Mouse (Mus musculus): ENCODE measurements around the gene Fbxl18. TPM values are rescaled to one million over a fixed set of nuclear protein-coding genes. Genes with fewer than 3 reads are reported as not detected.
"Not testable (repeated sequence)": the region's sequence is repeated elsewhere in the genome, so short reads cannot be mapped to it uniquely, and the experiment has no call there.

Fbxl18 gene
- total RNA-seq, 2 experiments from 2014 or later: 9.4 to 12.7 TPM

DNA sequence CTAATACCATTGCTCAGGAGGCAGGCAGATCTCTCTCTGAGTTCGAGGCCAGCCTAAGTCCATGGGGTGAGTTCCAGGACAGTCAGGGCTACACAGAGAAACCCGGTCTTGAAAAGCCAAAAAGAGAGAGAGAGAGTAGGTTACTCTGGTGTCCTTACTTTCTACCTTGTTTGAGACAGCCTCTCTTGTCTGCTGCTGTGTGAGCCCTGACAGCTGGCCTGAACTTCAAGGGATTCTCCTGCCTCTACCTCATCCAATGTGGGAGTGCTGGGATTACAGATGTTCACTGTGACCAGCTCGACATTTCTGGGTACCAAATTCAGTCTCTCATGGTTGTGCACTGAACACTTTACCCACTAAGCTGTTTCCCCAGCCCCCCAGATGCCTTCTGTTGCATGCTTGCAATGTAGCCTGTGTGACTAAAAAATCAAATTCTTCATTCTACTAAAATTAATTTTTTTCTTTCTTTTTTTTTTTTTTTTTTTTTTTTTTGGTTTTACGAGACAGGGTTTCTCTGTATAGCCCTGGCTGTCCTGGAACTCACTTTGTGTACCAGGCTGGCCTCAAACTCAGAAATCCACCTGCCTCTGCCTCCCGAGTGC is 4.8 kb upstream of the Fbxl18 start:
- DNase-seq: no peak

DNA sequence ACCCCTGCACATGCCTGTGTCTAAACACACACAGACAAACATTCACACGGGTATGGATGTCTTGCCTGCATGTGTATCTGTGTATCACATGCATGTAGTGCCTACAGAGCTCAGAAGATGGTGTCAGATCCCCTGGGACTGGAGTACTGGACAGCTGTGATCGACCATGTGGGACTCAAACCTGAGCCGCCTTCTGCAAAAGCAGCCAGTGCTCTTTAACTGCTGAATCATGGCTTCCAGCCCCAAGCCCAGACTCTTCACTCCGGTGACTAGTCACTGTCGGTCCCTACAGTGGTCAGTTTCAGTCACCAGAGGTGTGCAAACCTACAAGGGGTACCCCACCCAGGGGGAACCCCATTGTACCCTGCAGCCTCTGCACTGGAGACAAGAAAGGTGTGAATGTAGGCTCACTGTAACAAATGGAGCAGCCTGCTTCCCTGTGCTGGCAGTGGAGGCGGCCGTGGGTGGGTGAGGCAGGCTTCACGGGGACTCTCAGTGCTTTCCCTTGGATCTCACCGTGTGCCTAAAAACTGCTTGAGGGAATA is 3.9 kb upstream of the Fbxl18 start:
- DNase-seq: no peak

DNA sequence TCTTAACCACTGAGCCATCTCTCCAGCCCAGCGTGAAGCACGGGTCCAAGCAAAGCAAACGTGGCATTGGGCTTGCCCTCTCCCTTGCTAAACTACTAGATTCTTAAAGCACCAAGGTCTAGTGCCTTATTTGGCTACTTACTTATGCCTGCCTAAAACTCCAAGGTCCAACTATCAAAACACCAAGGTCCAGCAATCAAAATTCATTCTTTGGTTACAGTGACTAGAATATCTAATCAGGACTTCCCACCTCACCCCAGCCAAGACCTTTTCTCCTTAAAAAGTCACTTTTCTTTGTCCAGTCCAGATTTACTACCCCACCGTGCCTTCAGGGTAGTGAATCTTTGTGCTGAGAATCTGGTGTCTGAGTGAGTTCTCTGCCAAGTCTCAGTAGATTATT is 3.1 kb upstream of the Fbxl18 start:
- DNase-seq: no peak

DNA sequence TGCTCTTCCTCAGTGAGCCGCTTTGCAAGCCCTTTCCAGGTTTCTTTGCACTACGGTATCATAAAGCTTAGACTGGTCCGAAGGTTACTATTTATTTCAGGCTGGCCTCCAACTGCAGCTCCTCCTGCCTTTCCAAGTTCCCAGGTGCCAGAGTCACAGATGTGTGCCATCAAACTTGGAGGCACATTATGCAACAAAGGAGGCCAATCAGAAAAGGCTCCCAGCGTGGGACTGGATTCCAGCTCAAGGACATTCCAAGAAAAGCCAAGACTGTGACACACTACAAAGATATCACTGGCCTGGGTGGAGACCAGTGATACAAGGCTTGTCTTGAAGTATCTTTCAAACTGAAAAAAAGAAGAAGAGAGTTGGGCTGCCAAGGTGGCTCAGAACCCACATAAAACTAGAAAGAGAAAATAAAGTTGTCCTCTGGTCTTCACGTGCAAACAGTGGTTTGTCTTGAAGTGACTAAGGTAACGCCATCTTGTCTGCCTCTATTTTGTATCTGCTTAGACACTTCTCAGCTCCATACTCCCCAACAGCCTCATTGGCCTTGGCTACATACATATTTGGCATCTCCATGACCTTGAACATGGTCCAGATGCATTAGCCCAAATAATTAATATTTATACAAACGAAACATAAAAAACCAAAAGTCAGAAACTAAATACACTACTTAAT is 2.5 kb upstream of the Fbxl18 start:
- peak; percentile 52 for DNase-seq

DNA sequence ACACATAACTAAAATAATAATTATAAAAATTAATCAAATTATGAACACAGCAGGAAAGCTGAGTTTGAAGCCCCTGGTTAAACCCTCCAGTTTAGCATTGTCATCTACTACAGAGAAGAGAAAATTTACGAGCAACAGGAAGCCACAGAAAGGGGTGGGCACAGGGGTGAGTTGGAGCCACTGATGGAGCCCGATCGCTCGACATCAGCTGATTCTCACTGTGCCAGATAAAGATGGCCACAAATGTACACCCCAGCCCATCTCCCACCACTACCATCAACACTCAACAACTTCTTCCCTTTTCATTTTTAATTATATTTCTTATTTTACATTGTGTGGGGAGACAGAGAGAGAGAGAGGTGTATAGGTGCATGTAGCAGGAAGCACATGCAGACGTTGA is 1.5 kb upstream of the Fbxl18 start:
- DNase-seq: no peak

DNA sequence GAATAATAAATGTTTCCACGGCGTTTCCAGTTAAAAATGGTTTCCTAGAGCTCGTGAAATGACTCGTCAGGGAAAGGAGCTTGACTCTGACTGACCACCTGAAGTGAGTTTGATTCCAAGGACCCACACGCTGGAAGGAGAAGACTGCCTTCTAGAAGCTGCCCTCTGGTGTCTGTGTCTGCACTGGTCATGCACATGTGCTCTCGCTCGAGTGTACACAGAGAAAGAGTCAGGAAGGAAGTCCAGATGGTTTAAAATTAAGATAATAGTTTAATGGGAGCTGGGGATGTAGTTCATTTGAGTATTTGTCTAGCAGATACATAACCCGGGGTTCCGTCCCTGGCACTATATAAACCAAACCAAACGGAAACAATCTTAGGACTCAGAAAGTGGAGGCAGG is 971 bp upstream of the Fbxl18 start:
- no peak for DNase-seq

DNA sequence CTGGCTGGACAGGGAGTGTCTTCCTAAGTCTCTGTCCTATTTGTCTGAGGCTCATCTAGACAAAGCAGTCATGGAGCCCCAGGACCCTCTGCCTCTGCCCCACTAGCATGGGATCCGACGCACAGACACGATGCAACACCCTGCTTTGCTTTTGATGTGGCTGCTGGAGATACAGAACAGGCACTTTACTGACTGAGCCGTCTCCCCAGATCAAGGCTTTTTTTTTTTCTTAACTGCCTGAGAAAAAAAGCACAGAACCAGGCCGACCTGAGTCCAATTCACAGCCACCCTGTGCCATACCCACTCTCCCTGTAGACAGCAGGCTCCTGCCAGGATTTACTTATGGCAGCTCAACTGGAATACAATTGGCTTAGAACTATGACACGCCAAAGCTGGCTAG is 3.8 kb downstream of the Fbxl18 start:
- DNase-seq: no peak

DNA sequence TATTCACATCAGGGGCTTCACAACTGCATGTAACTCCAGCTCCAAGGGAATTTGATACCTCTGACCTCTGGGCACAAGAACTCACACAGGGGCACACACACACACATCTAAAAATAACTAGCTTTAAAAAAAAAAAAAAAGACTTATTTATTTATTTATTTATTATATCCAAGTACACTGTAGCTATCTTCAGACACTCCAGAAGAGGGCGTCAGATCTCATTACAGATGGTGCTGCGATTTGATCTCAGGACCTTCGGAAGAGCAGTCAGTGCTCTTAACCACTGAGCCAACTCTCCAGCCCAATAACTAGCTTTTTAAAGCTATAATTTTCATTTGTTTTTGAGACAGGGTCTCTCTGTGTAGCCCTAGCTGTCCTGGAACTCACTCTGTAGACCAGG is 7.7 kb downstream of the Fbxl18 start:
- DNase-seq: not testable (repeated sequence)

DNA sequence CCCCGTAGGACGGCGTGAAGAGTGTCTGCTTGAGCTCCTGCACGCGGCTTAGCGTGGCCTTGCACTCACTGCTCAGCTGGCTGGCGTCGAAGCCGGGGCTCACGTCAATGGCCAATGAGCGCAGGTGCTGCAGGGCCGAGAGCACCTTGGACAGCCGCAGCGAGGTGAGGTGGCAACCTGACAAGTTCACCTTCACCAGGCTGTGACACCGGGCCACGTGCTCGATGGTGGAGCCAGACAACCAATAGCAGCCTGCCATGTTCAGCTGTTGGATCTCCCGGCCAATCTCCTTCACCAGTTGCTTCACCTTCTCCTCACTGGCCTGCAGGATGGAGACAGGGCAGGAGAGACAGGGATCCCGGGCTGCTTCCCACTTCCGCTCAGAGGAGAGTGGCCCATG is 8.5 kb downstream of the Fbxl18 start:
- no peak for DNase-seq

DNA sequence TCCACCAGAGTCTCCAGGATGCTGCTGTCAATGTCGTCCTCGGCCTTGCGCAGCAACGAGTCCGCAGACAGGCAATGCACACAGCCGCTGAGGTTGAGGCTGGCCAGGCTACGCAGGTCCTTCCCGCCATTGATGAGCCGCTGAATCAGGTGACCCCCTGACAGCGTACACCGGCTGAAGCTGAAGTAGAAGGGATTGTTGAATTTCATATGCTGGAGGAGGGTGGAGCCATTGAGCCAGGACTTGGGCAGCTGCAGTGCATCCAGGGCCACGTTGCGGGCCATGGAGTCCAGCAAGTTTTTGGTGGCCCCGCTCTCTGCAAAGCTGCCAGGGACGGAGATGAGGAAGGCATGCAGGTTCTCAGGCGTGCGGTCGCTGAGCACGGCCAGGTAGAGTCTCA is 9.0 kb downstream of the Fbxl18 start:
- DNase-seq: no peak

DNA sequence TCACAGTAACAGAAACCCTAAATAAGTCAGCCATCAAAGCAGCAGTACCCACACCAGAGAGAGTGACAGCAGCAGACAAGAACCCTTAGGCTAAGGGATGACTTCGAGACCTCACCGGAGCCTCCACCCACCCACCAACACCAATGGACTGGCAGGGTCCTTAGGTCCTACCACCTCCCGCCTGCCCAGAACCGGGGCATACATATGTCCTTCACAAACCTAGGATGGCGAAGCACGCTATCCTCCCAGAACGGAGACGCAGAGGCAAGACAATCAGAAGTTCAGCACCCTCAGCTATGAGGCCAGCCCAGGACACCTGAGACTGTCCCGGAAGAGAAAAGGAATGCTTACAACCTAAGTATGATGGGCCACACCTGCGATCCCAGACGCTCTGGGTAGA is 12.8 kb downstream of the Fbxl18 start:
- DNase-seq: no peak

DNA sequence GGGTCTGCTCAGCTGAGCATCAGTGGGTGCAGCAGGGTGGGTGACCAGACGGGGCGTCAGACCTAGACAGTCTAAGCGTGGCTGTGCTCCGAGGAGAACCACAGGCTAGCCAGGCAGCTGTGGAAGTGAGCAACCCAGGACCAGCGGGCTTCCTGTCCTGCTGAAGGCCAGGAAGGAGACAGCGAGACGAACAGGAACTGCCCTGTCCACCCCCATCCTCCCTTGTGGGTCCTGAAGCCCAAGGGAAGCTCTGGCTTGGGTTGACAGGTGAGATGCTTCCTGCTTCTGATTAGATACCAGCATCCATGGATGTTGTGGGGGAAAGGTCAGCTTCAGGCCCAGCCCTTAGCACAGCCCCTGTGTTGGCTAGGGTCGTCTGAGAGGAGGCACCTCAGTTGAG is 13.3 kb downstream of the Fbxl18 start:
- DNase-seq: no peak

DNA sequence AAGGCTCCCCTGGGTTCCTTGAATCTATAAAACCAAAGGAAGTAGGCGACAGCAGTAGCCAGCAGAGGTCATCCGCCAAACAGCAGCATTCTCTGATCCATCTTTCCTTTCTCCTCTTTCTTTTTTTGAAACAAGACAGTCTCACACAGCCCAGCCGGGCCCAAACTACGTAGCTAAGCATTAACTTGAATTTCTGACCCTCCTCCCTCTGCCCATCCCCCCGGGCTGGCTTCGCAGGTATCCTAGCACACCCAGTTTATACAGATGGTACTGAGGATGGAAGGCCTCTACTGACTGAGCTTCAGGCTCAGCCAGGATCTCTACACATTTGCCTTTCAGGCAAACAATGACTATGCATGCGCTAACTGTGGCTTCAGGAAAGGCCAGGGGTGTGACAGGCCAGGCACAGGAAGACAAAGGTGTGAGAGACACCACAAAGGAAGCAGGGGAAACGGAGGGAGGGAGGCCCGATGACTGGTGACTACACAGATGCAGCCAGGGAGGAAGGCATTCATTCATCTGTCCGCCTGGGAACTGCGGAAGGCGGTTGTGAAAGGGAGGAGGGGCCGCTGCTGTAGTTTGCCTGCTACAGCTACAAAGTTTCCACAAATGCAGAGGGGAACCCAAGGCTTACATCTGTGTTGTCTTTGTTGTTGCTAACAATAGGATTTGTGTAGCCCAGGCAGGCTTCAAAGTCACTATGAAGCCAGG is 14.3 kb downstream of the Fbxl18 start:
- no peak for DNase-seq

DNA sequence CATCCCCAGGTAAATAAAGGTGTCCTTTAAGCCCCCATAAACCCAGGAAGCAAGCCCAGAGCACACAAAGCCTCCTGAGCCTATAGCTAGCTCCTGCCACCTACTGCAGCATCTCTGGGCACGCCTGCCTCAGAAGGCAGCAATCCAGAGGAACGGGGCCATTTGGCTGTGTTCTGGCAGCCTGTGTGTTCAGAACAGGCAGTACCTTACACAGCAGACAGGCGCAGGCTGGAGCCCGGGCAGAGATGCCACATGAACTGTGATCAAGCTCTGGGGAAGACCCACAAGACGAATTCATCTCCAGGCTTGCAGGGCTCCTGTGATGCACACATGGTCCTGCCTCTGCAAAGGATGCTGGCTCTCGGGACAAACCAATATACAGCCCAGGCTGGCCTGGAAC is 15.0 kb downstream of the Fbxl18 start:
- no peak for DNase-seq

DNA sequence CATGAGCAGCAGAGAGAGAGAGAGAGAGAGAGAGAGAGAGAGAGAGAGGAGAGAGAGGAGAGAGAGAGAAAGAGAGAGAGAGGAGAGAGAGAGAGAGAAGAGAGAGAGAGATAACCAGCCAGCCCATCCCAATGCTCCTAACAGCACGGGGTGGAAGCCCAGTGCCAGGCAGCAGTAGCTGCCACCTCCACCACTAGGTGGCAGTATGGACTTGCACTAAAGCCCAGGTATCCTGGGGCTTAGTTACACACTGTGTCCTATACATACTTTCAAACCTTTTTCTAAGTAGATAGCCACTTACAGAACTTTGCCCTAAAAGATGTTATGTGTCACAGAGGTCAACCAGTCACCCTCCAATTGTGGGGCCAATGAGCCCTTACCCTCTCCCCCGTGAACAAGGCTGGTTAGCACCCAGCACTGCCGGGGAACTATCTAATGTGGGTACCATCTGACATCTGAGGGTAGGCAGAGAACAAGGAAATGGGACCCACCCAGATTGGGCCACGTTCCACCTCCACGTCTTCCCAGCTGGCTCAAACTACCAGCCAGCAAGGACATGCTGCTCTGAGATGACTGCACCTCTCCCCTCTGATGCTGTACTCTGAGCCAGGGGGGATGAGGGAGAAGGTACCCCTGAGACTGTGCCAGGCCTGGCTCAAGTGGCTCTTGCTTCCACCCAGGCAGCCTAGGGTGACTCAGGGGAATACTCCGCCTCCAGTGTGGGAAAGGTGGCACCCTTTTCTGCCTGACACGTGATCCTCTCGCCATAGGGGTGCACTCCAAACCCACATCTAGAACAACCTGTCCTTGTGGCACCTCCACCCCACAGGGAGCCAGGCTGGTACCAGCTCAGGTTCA is 15.7 kb downstream of the Fbxl18 start:
- peak; percentile 89 for DNase-seq

DNA sequence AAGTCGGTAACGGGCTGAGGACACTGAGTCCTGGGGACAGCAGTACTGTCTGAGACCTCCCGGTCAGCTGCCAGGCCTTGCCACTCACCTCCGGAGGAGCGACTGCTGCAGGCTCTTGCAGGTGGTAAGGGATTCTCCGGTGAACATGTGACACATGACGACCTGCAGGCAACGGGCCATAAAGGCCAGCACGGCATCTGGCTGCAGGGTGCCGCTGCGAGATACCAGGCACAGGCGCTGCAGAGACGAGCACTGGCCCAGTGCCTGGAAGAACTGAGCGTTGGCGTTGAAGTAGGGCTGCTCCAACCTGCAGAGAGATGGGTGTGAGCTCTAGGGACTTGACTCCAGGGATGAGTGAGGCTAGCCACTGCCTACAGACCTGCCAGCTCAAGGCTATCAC is 16.7 kb downstream of the Fbxl18 start:
- DNase-seq: no peak

DNA sequence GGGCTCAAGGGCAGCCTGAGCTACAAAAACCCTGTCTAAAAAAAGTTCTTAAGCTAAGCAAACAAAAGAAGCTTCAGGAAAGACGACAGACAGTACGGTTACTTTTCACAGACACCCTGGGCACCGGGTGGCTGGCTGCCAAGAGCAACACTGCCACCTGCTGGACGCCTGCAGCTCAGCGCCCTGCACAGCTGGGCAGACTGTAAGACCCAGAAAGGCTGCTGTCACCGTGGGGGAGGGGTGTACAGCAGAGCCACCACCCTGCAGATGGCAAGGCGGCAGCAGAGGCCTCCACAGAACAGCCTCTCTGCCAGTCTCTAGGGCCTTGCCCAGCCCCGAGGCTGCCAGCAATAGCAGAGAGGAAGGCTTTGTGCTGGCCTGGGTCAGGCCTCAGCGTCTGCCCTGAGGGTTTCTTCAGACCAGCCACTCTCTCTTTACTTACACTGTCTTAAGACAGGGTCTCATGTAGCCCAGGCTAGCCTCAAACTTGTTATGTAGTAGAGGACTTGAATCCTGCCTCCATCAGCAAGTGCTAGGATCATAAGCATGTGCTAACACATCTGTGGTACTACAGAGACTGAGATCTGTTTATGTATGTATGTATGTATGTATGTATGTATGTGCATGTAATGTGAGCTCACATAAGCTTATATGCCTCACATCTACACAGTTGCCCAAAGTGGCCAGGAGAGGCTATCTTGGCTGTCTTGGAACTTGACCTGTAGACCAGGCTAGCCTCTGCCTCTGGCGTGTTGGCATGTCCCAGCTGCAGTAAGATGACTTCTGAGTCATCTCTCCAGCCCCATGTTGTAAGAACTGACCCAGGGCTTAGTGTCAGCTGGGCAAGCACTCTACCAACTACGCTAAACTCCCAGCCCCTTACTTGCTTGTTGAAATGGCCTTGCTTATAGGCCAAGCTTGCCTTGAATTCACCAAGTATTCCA is 17.6 kb downstream of the Fbxl18 start:
- DNase-seq: peak; percentile 96

DNA sequence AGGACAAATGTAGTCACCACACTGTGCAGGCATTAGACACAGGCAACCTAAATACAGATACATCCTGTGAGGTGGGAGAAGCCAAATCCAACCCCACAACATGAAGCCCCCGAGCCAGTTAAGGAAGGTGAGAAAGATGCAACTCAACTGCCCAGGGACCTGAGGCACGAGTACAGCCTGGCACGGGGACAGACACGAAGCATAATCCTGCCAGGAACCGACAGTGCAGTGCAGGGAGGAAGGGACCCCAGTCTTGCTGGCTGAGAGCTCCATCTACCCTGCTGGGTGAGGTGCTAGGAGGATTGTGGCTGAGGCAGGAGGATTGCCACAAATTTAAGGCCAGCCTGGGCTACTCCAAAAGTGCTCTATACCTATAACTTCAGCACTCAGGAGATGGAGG is 18.3 kb downstream of the Fbxl18 start:
- no peak for DNase-seq

DNA sequence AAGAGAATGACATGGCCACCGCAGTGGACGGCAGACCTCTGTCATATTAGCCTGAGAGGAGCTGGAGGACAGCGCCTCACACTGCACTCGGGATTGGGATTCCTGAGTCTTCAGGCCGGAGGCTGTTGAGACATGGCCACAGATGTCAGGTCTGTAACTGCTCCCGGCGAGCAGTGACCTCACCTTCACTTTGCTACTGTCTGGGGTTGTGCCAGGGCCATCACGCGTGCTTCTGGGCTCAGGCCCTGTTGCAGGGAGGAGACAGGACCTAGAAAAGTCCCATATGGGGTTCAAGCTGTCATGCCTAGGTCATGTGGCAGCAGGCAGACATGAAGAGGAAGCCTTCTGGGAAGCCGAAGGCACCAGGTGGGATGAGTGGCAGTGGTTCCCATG is 19.7 kb downstream of the Fbxl18 start:
- no peak for DNase-seq

DNA sequence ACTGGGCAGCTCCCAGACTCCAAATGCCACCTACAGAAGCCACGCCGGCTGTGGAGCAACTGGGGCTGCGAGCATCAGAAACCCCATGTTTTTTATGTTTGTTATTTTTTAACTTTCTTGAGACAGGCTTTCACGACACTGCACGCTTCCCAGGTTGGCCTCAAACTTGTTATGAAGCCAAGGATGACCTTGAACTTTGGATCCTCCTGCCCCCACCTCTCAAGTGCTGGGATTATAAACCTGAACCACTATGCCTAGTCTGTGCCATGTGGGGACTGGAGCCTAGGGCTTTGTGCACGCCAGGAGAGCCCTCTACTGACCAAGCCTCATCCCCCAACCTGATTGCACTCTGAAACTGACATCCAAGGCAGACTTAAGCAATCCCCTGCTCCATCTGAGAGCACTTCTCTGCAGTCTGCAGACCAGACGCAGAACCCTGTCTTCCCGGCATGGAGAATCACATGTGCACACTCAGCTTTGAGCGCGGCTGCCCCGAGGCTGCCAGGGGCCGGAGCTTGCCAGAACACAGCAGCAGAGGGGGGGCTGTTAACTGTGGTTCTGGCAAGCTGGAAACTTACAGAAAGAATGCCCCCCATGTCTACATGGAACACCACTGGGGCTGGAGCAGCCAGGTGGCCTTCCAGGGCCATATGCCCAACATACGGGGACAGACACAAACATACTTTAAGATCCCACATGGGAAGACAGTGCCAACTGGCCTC is 20.3 kb downstream of the Fbxl18 start:
- no peak for DNase-seq

DNA sequence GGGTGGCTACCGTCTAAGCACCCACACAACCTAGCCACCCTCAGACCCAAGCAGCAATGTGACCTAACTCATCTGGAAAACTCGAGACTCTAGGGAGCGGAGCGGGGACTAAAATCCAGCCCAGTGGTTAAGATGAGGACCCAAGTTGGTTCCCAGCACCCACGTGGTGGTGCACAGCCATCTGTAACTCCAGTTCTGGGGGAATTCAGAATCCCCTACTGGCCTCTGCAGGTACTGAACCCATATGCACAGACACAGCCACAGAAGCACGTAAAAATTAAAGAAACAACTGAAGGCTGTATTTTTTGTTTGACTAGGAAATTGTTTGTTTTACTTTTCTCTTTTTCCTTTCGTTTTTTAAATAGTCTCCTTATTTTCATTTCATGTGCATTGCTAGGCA is 21.5 kb downstream of the Fbxl18 start:
- no peak for DNase-seq
